Mouse (Mus musculus) limb, embryonic 15.5 days (tissue): ENCODE measurements around the gene Alad. TPM values are rescaled to one million over a fixed set of nuclear protein-coding genes. Genes with fewer than 3 reads are reported as not detected.
"Not testable (repeated sequence)": the region's sequence is repeated elsewhere in the genome, so short reads cannot be mapped to it uniquely, and the experiment has no call there.

ENCODE experiments used
- ATAC-seq: fragments of 200-750 bp; cut with Nextera tagmentation; 2 replicates; pipeline ENCODE4 v1.8.0; 2017; ENCODE audit warnings: low read depth, moderate TSS enrichment; ENCODE audit not compliant: insufficient number of reproducible peaks, low FRiP score, low TSS enrichment
- H3K27ac ChIP-seq: fragments of 300-500 bp; sonication (generic); 2 replicates; pipeline ENCODE4 v1.5.1; 2015; ENCODE audit warnings: moderate library complexity, mild to moderate bottlenecking, inconsistent platforms
- H3K27me3 ChIP-seq: fragments of 300-500 bp; sonication (generic); 2 replicates; pipeline ENCODE4 v1.6.1; 2015; ENCODE audit warnings: inconsistent platforms
- H3K36me3 ChIP-seq: fragments of 300-500 bp; sonication (generic); 2 replicates; pipeline ENCODE4 v1.6.1; 2015; ENCODE audit warnings: inconsistent platforms
- H3K4me1 ChIP-seq: fragments of 300-500 bp; sonication (generic); 2 replicates; pipeline ENCODE4 v1.6.1; 2015; ENCODE audit warnings: inconsistent platforms
- H3K4me2 ChIP-seq: fragments of 300-500 bp; sonication (generic); 2 replicates; pipeline ENCODE4 v1.6.1; 2015; ENCODE audit warnings: mild to moderate bottlenecking, inconsistent platforms
- H3K4me3 ChIP-seq: fragments of 300-500 bp; sonication (generic); 2 replicates; pipeline ENCODE4 v1.5.1; 2015; ENCODE audit warnings: mild to moderate bottlenecking, inconsistent platforms
- H3K9ac ChIP-seq: fragments of 300-500 bp; sonication (generic); 2 replicates; pipeline ENCODE4 v1.6.1; 2015; ENCODE audit warnings: inconsistent platforms
- H3K9me3 ChIP-seq: fragments of 300-500 bp; sonication (generic); 2 replicates; pipeline ENCODE4 v1.6.1; 2016; ENCODE audit warnings: inconsistent platforms
- WGBS: fragments of 180-500 bp; shearing (Covaris S2); methylation state at CpG from one replicate; pipeline ENCODE4 v1.1.7; 2015; 5-methylcytosine and 5-hydroxymethylcytosine counted together
- polyA plus RNA-seq: library from polyadenylated mRNA; unstranded; fragments of >200 nt; fragmentation: Nextera tagmentation; extraction: Ambion mirVana; gene quantifications from 2 replicates; pipeline ENCODE4 v1.2.1, GENCODE M21; 2015

The Alad gene
- polyA plus RNA-seq, 1 experiment from 2014 or later = 86.5 TPM

- peaks cover 13% of the 10 kb centered on the region for H3K4me1 ChIP-seq
- ATAC-seq = peak; percentile 48
- H3K4me2 ChIP-seq = peak within 1 kb of the TSS; percentile 88
- H3K27ac ChIP-seq = 0 out of 2 replicates have a peak within 1 kb of the TSS, but pooled peaks have one; percentile 27
- no peak within 1 kb of the TSS for H3K9ac ChIP-seq
- no peaks in the 10 kb centered on the region for H3K36me3 ChIP-seq
- no peaks in the 10 kb centered on the region for H3K9me3 ChIP-seq
- H3K27me3 ChIP-seq = peaks cover 5% of the 10 kb centered on the region; the same call in 1 of the 2 replicates
- WGBS = 3% methylated on average over 70 of the region's 71 CpGs
- peak within 1 kb of the TSS; percentile 49 for H3K4me3 ChIP-seq
These were observed 39.6 kb downstream of the Alad start, which contains the start of gene Bspry for GRCm38 (mm10) chr4:62479937-62480708. Gene Bspry (plus strand): TSS chr4:62480053.

GRCm38 (mm10) chr4:62479593-62479936 is 40.2 kb downstream of the Alad start:
- Histone ChIP-seq H3K4me1 (peaks cover 13% of the 10 kb centered on the region), H3K4me3 (peak overlapping the region; percentile 49), H3K4me2 (peak overlapping the region; percentile 88), H3K27ac (0 out of 2 replicates have a peak overlapping the region, but pooled peaks have one; percentile 27)
- not testable (repeated sequence) for ATAC-seq, H3K27me3 ChIP-seq, H3K9ac ChIP-seq, H3K9me3 ChIP-seq, H3K36me3 ChIP-seq
- WGBS = 13% methylated on average over 11 of the region's 11 CpGs

- 60% methylated on average over 6 of the region's 6 CpGs for WGBS
- H3K4me3 ChIP-seq = no peak overlapping the region
- no peak overlapping the region for H3K27ac ChIP-seq
- H3K4me1 ChIP-seq = peaks cover 13% of the 10 kb centered on the region
- no peaks in the 10 kb centered on the region for H3K9me3 ChIP-seq
- peaks cover 5% of the 10 kb centered on the region; the same call in 1 of the 2 replicates for H3K27me3 ChIP-seq
- no peaks in the 10 kb centered on the region for H3K36me3 ChIP-seq
- ATAC-seq = no peak
- no peak overlapping the region for H3K9ac ChIP-seq
- H3K4me2 ChIP-seq = no peak overlapping the region
These were observed 42.0 kb downstream of the Alad start for GRCm38 (mm10) chr4:62477542-62478244.

- Histone ChIP-seq H3K36me3 (no peaks in the 10 kb centered on the region), H3K9me3 (no peaks in the 10 kb centered on the region), H3K4me3 (no peak overlapping the region), H3K4me1 (peaks cover 11% of the 10 kb centered on the region), H3K27me3 (peaks cover 5% of the 10 kb centered on the region; the same call in 1 of the 2 replicates), H3K9ac (no peak overlapping the region), H3K4me2 (no peak overlapping the region), H3K27ac (no peak overlapping the region)
- ATAC-seq = no peak
- WGBS = 74% methylated on average over 6 of the region's 6 CpGs
These were observed 43.9 kb downstream of the Alad start for GRCm38 (mm10) chr4:62475793-62476192.

DNA sequence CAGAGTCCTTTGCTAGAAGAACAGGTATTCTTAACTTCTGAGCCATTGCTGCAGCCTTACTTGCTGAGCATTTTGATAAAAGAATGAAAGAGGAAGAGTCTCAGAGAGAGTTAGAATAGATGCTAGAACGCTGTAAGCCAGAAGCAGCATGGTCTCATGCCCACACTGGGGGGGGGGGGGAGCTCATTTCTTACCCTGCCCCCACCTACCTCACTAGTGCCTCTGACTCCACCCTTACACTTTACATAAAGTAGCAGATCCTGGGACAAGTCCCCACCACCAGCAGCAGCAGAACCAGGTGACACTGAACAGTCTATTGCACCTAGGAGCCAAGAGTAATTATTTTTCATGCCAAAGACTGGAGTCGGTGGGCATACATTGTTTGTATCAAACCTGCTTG is 44.6 kb downstream of the Alad start:
- WGBS = 76% methylated on average over 2 of the region's 2 CpGs
- no peak for ATAC-seq
- Histone ChIP-seq H3K27me3 (peaks cover 4% of the 10 kb centered on the region; the same call in 1 of the 2 replicates), H3K4me2 (no peak overlapping the region), H3K4me1 (peaks cover 5% of the 10 kb centered on the region), H3K27ac (no peak overlapping the region), H3K4me3 (no peak overlapping the region), H3K36me3 (no peaks in the 10 kb centered on the region), H3K9ac (no peak overlapping the region), H3K9me3 (no peaks in the 10 kb centered on the region)

DNA sequence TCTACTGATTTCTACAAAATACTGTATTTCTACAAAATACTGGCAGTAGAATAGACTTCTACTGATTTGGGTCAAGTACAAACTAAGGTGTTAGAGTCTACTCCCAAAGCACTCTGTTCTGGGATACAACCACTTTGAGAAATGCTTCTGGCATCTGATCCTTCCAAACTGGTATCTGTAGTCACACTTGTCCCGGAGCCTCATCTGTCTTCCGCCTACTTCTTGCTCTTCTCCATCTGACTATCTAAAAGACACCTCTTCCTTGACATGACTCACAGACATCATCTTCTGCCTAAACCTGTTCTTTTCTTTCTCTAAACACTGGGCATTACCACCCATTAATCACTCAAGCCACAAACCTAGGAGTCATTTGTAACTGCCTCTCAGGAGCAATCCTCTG is 47.6 kb downstream of the Alad start:
- no peaks in the 10 kb centered on the region for H3K4me1 ChIP-seq
- no peaks in the 10 kb centered on the region for H3K9me3 ChIP-seq
- no peaks in the 10 kb centered on the region for H3K27me3 ChIP-seq
- H3K4me2 ChIP-seq = no peak overlapping the region
- H3K27ac ChIP-seq = no peak overlapping the region
- no peak for ATAC-seq
- H3K36me3 ChIP-seq = no peaks in the 10 kb centered on the region
- WGBS = 79% methylated on average over 2 of the region's 2 CpGs
- H3K4me3 ChIP-seq = no peak overlapping the region
- H3K9ac ChIP-seq = no peak overlapping the region

DNA sequence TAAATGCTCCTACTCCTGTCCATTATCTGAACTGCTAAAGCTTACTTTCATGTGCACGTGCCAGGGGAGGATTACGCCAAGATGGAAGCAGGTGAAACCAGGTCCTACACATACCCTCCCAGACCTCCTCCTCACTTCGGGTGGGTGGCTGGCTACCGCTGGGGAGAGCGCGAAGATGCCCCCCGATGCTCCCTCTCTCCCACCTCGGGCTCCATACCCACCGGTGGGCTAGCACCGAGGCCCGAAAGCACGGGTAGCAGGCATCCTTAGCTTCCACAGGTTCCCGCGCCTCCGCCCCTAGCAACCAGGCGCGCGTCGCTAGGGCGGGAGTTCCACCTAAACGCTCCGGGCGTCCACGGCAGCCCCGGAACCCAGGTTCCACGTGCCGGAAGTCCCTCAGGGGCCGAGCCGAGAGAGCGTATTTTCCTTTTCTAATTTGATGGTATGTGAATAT is 49.1 kb downstream of the Alad start, which contains the start of gene Wdr31:
Gene Wdr31 (minus strand): TSS at position 299 of the 454 bp plus-strand sequence.
- Histone ChIP-seq H3K4me2 (peak within 1 kb of the TSS; percentile 66), H3K27ac (no peak within 1 kb of the TSS), H3K36me3 (no peaks in the 10 kb centered on the region), H3K27me3 (no peaks in the 10 kb centered on the region), H3K9ac (no peak within 1 kb of the TSS; the same call in 1 of the 2 replicates), H3K9me3 (no peaks in the 10 kb centered on the region), H3K4me3 (peak within 1 kb of the TSS; percentile 51), H3K4me1 (no peaks in the 10 kb centered on the region)
- under 1% methylated on average over 30 of the region's 30 CpGs for WGBS
- peak; percentile 58; the same call in 1 of the 2 replicates for ATAC-seq

DNA sequence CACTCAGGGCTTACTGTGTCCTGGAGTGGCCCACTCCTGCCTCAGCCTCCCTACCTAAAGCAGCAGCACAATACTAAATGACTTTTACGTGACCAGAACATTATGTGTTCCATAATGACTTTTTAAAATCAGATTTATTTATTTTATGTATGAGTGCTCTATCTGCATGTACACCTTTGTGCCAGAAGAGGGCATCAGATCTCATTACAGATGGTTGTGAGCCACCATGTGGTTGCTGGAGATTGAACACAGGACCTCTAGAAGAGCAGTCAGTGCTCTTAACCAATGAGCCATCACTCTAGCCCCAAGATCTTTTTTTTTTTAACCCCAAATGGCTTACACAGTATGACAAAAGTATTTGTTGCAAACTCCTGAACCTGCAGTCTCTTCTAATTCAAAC is 51.6 kb downstream of the Alad start:
- Histone ChIP-seq H3K27ac (no peak overlapping the region), H3K9ac (no peak overlapping the region), H3K4me3 (no peak overlapping the region), H3K4me2 (no peak overlapping the region), H3K27me3 (no peaks in the 10 kb centered on the region), H3K36me3 (no peaks in the 10 kb centered on the region), H3K9me3 (no peaks in the 10 kb centered on the region), H3K4me1 (no peaks in the 10 kb centered on the region)
- 100% methylated on average over 1 of the region's 1 CpGs for WGBS
- no peak for ATAC-seq

GRCm38 (mm10) chr4:62463124-62463523 is 56.6 kb downstream of the Alad start:
- ATAC-seq = no peak
- 0 out of 2 replicates have a peak, but pooled peaks cover 4% of the 10 kb centered on the region for H3K36me3 ChIP-seq
- 0 out of 2 replicates have a peak, but pooled peaks cover 5% of the 10 kb centered on the region for H3K4me1 ChIP-seq
- no peak overlapping the region for H3K4me2 ChIP-seq
- H3K9me3 ChIP-seq = no peaks in the 10 kb centered on the region
- no peaks in the 10 kb centered on the region for H3K27me3 ChIP-seq
- H3K9ac ChIP-seq = no peak overlapping the region
- H3K4me3 ChIP-seq = no peak overlapping the region
- WGBS = 91% methylated on average over 2 of the region's 2 CpGs
- no peak overlapping the region for H3K27ac ChIP-seq

GRCm38 (mm10) chr4:62460348-62460747 is 59.4 kb downstream of the Alad start:
- no peaks in the 10 kb centered on the region for H3K9me3 ChIP-seq
- H3K4me1 ChIP-seq = 0 out of 2 replicates have a peak, but pooled peaks cover 5% of the 10 kb centered on the region
- no peak overlapping the region for H3K4me2 ChIP-seq
- H3K27me3 ChIP-seq = no peaks in the 10 kb centered on the region
- no peak overlapping the region for H3K9ac ChIP-seq
- no peak overlapping the region for H3K4me3 ChIP-seq
- H3K36me3 ChIP-seq = 0 out of 2 replicates have a peak, but pooled peaks cover 4% of the 10 kb centered on the region
- H3K27ac ChIP-seq = no peak overlapping the region
- ATAC-seq = no peak
- WGBS = 91% methylated on average over 8 of the region's 8 CpGs
